Mouse (Mus musculus) lung, embryonic 16.5 days (tissue): ENCODE data around the gene Aggf1. TPM values are rescaled to one million over a fixed set of nuclear protein-coding genes. Genes with fewer than 3 reads are reported as not detected.
A peak's percentile ranks its signal among the peaks of the same experiment; 100 is the strongest.

Source experiments
- ATAC-seq: fragments of 200-750 bp; cut with Nextera tagmentation; 2 replicates; pipeline ENCODE4 v1.8.0; 2017; ENCODE audit warnings: low read depth, mild to moderate bottlenecking, moderate library complexity
- H3K27ac ChIP-seq: fragments of 300-500 bp; sonication (generic); 2 replicates; pipeline ENCODE4 v1.5.1; 2014; ENCODE audit warnings: mild to moderate bottlenecking, control low read depth, low read length
- H3K27me3 ChIP-seq: fragments of 300-500 bp; sonication (generic); 2 replicates; pipeline ENCODE4 v1.6.1; 2014; ENCODE audit warnings: low read depth, low read length, mixed read lengths; ENCODE audit not compliant: control insufficient read depth, insufficient read depth
- H3K36me3 ChIP-seq: fragments of 300-500 bp; sonication (generic); 2 replicates; pipeline ENCODE4 v1.6.1; 2014; ENCODE audit warnings: low read length; ENCODE audit not compliant: control insufficient read depth, insufficient read depth
- H3K4me1 ChIP-seq: fragments of 300-500 bp; sonication (generic); replicated peaks from 2 replicates; pipeline ENCODE4 v1.6.1; 2014; ENCODE audit warnings: low read length, mixed read lengths; ENCODE audit not compliant: control insufficient read depth, insufficient read depth
- H3K4me2 ChIP-seq: fragments of 300-500 bp; sonication (generic); 2 replicates; pipeline ENCODE4 v1.6.1; 2014; ENCODE audit warnings: low read depth, low read length, control low read depth
- H3K4me3 ChIP-seq: fragments of 300-500 bp; sonication (generic); 2 replicates; pipeline ENCODE4 v1.5.1; 2014; ENCODE audit warnings: mild to moderate bottlenecking, low read length, control low read depth
- H3K9ac ChIP-seq: fragments of 300-500 bp; sonication (generic); 2 replicates; pipeline ENCODE4 v1.6.1; 2014; ENCODE audit warnings: low read length, control low read depth
- H3K9me3 ChIP-seq: fragments of 300-500 bp; sonication (generic); 2 replicates; pipeline ENCODE4 v1.6.1; 2016; ENCODE audit warnings: low read length; ENCODE audit not compliant: control insufficient read depth
- WGBS: fragments of 180-500 bp; shearing (Covaris S2); extraction: QIAGEN DNeasy Blood & Tissue Kit; methylation state at CpG from one replicate; pipeline ENCODE4 v1.1.7; 2014; 5-methylcytosine and 5-hydroxymethylcytosine counted together
- polyA plus RNA-seq: library from polyadenylated mRNA; unstranded; fragments of >200 nt; fragmentation: Nextera tagmentation; extraction: Ambion mirVana; gene quantifications from 2 replicates; pipeline ENCODE4 v1.2.1, GENCODE M21; 2015

Gene Aggf1
- polyA plus RNA-seq = 27.0 and 28.5 TPM in 2 replicates

DNA sequence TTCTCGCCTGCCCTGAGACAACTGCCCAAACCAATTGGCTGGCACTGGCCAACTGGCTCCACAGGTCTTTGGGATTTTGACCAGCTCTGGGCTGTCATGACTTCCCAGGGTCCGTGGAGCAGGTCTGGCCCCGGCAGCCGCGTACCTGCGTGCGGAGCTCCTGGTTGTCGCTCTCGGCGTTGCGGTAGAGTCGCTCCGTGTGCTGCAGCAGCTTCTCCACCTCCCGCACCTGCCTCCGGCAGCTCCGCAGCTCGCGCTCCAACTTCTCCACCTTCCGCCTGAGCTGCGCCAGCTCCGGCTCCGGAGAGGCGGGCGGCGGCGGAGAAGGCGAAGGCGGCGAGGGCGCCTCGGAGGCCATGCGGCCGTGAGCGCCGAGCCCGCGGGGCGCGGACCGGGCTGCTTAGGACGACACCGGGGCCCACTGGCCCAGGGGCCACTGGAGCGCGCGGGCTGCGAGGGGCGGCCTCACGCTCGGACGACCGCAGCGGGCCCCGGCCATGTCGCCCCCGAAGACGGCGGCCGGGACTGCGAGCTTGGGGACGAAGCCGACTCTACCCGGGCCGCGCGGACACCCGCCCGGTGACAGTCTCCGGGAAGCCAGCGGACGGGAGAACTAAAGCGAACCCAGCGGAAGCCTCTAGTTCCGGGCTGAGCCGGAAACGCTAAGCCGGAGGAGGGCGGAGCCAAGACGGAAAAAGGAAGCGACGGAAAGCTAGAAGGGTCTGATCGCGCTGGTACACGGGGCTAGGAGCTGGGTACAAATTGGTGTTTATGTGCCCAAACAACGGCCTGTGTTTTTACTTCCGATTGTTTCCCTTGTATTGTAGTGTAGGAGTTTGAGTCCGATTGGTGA, at the start of gene Aggf1:
TSS of gene Aggf1 (minus strand) at position 652 of the 853 bp plus-strand sequence.
- ATAC-seq = peak; percentile 99
- under 1% methylated on average over 86 of the region's 86 CpGs for WGBS
- H3K4me2 ChIP-seq = peak within 1 kb of the TSS; percentile 88

DNA sequence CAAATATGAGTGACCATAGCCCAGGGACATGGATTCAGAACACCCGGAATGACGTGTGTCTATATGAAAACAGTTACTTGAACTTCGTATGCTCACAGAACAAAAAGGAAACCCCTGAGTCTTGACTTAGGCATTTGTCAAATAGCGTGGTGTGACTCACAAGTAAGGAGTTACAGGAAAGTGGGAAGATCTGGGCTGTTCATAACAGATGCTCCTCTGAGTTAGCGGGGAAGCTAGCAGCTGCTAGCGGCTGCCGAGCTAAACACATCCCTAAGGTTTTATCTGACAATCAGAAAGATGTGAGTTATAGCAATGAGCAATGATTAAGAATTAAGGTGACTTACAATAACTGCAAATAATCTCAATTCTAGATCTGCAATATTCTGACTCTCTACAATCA, 49.8 kb upstream of the Aggf1 start:
- no peak overlapping the region for H3K27ac ChIP-seq
- no peaks in the 10 kb centered on the region for H3K9me3 ChIP-seq
- H3K36me3 ChIP-seq = no peaks in the 10 kb centered on the region
- H3K4me1 ChIP-seq = no peaks in the 10 kb centered on the region
- ATAC-seq = no peak
- no peaks in the 10 kb centered on the region for H3K27me3 ChIP-seq
- WGBS = 59% methylated on average over 7 of the region's 7 CpGs
- H3K9ac ChIP-seq = no peak overlapping the region
- no peak overlapping the region for H3K4me3 ChIP-seq
- H3K4me2 ChIP-seq = no peak overlapping the region

More for the DNA sequence above, at the start of gene Aggf1:
- peak within 1 kb of the TSS; percentile 56 for H3K27ac ChIP-seq
- H3K4me3 ChIP-seq = peak within 1 kb of the TSS; percentile 81
- no peaks in the 10 kb centered on the region for H3K9me3 ChIP-seq
- peaks cover 11% of the 10 kb centered on the region for H3K4me1 ChIP-seq
- no peaks in the 10 kb centered on the region for H3K27me3 ChIP-seq
- H3K9ac ChIP-seq = peak within 1 kb of the TSS; percentile 88
- H3K36me3 ChIP-seq = peaks cover 12% of the 10 kb centered on the region

DNA sequence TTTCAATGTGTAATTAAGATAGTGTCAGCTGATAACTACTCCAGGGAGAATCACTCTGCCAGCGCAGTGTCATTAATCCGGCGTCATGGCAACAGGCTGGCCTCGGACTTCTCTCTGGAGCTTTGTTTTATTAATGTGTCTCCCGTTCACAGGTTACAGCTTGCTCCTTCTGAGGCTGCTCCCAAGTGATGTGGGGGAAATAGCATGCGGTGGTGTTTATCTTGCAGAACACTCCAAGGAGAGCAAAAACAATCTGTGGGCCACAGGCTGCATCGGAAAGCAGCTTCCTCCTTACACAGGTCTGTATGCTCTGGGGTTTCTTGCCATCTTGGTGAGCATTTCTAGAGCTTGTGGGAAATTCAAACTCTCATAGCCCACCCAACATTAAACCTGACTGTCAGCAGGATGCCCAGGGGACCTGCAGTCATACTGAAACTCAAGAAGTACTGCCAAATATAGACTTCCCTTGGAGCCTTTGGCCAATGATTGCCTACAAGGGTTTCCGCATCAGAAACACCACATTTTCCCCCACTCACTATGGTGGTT, 44.1 kb upstream of the Aggf1 start:
- Histone ChIP-seq H3K36me3 (no peaks in the 10 kb centered on the region), H3K27ac (no peak overlapping the region), H3K4me1 (peaks cover 4% of the 10 kb centered on the region; the same call in 1 of the 2 replicates), H3K4me3 (no peak overlapping the region), H3K4me2 (no peak overlapping the region), H3K9ac (no peak overlapping the region), H3K9me3 (no peaks in the 10 kb centered on the region), H3K27me3 (no peaks in the 10 kb centered on the region)
- ATAC-seq = no peak
- 19% methylated on average over 8 of the region's 8 CpGs for WGBS

DNA sequence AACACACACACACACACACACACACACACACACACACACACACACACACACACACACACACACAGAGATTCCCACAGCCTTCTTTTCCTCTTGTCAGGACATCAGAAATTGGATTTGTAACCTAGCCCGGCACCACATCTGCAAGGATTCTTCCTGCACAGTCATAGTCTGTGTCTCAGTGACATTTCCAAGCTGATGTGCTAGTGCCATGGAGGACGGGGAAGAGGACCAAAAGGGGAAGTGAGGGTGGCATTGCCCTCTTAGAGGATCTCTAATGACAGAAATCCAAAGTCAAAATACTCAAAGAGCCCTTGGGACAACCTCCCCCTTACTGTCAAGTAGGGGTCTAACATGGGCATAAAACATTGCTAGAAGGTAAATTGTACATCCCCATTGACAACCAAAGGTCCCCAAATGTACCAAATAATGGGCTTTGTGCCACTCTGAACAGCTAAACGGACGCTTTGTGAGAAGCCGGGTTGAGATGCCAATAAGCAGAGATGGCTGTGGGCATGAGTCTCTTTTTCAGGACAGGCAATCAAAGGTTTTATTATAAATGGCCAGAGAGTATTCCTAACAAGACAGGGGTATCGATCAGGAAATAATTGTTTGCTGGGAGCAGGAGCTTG, 43.5 kb upstream of the Aggf1 start:
- Histone ChIP-seq H3K9ac (no peak overlapping the region), H3K4me1 (peaks cover 4% of the 10 kb centered on the region; the same call in 1 of the 2 replicates), H3K36me3 (no peaks in the 10 kb centered on the region), H3K27me3 (no peaks in the 10 kb centered on the region), H3K4me3 (no peak overlapping the region), H3K4me2 (no peak overlapping the region), H3K9me3 (no peaks in the 10 kb centered on the region), H3K27ac (no peak overlapping the region)
- 38% methylated on average over 6 of the region's 6 CpGs for WGBS
- ATAC-seq = no peak

DNA sequence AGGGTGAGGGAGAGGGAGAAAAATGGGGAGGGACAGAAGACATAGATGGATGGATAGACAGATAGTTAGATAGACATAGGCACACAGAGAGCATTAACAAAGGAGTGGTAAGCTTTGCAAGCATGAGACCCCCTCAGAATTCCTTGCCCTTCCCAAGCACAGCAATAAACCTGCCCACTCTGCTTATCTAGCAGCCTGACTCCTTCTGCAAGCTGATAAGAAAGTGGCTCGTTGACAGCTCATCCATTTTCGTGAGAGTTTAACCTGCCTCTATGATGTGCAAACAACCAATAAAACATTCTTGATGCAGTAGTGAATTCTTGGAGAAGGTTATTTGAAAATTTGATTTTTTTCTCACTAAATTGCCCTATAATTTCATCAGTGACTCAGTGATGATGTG, 37.1 kb upstream of the Aggf1 start:
- Histone ChIP-seq H3K9me3 (no peaks in the 10 kb centered on the region), H3K27me3 (no peaks in the 10 kb centered on the region), H3K27ac (no peak overlapping the region), H3K4me1 (no peaks in the 10 kb centered on the region), H3K9ac (no peak overlapping the region), H3K4me3 (no peak overlapping the region), H3K36me3 (no peaks in the 10 kb centered on the region), H3K4me2 (no peak overlapping the region)
- 8% methylated on average over 2 of the region's 2 CpGs for WGBS
- no peak for ATAC-seq

DNA sequence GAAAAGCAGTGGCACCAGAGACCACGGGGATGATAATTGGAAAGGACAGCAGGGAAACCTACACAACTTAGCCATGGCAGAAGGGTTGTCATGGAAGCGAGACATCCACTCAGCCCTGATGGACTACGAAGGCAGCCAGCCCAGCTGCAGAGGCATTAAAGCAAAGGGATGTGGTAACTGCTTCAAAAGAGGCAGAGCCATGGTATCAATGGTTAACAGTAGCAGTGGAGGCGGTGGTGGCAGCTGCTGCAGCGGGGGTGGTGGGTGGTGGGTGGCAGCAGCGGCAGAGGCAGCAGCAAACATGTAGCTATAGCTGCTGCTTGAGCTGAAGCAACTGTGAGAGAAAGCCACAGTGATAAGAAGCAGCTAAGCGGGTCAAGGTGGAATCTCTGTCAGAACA, 18.1 kb upstream of the Aggf1 start:
- WGBS = 74% methylated on average over 7 of the region's 7 CpGs
- Histone ChIP-seq H3K36me3 (no peaks in the 10 kb centered on the region), H3K27me3 (no peaks in the 10 kb centered on the region), H3K4me1 (no peaks in the 10 kb centered on the region), H3K9me3 (peaks cover 10% of the 10 kb centered on the region), H3K4me3 (no peak overlapping the region), H3K27ac (no peak overlapping the region), H3K9ac (no peak overlapping the region), H3K4me2 (no peak overlapping the region)
- ATAC-seq = no peak

DNA sequence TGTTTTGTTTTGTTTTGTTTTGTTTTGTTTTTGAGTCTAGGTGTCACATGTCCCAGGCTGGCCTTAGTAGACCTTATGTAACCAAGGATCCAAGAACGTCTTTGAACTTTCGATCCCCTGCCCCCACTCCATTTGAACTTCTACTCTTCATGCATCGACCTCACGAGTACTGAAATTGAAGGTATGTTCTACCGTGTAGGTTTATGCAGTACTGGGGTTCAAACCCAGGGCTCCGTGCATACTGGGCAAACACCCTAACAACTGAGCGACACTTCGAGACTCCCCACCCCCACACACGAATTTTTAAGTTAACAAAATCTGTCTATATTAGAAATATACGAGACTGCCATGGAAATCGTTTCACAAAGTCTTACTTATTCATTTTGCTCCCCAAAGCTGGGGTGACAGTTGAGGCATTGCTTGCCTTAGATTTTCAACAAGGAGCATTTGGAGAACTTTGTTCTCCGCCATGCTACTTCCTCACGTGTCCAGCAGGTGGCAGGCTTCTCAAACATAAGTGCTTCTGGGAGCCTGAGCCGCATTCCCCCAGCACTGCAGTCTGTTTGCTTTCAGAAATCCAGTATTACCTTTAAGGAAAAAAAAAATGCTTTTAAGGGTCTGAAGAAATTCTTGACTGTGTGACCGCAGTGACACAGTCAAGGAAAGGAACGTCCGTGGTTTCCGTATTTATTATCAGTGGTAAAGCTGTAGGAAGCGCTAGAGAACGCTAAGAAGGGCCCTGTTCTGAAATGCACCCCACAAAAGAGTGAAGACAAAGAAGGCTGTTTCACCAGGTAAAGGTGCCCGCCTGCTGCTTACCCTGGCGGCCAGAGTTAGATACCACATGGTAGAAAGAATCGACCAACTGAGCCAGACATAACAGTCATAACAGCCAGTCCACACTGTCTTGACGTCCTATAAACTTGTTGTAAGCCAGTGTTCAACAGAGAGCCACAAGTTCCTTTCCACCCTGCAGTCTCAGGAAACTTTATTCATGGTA, 15.0 kb upstream of the Aggf1 start:
- Histone ChIP-seq H3K9ac (peak overlapping the region; percentile 52), H3K36me3 (no peaks in the 10 kb centered on the region), H3K27ac (0 out of 2 replicates have a peak overlapping the region, but pooled peaks have one; percentile 19), H3K9me3 (peaks cover under 1% of the 10 kb centered on the region; the same call in 1 of the 2 replicates), H3K4me1 (no peaks in the 10 kb centered on the region), H3K4me3 (peak overlapping the region; percentile 28), H3K27me3 (no peaks in the 10 kb centered on the region), H3K4me2 (peak overlapping the region; percentile 47)
- ATAC-seq = peak; percentile 68
- WGBS = 25% methylated on average over 24 of the region's 24 CpGs

DNA sequence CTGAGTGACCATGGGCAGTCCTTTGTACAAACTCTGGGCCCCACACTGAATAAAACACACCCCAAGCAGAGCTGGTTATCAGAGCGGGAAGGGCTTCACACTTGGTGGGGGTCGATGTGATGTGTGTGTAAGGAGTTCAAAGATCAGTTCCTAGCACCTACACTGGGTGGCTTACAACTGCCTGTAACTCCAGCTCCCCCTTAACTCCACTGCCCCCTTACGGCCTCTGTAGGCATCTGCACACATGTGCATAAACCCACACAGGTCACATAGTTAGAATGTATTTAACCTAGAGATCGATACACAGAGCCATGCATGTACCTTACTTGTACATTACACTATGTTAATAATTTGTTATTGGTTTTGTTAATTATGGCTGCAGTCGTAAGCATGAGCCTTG, 13.1 kb upstream of the Aggf1 start:
- no peak for ATAC-seq
- Histone ChIP-seq H3K27ac (no peak overlapping the region), H3K9me3 (no peaks in the 10 kb centered on the region), H3K36me3 (no peaks in the 10 kb centered on the region), H3K4me1 (no peaks in the 10 kb centered on the region), H3K4me2 (no peak overlapping the region), H3K27me3 (no peaks in the 10 kb centered on the region), H3K4me3 (no peak overlapping the region), H3K9ac (no peak overlapping the region)
- WGBS = 72% methylated on average over 5 of the region's 5 CpGs
